In genomic region chr7:70346010-70346536, GRCm38 (mm10) we compare ENCODE assay signal across 8 mouse cellular contexts. TPM values are rescaled to one million over a fixed set of nuclear protein-coding genes. Genes with fewer than 3 reads are reported as not detected.
DNase-seq lines count a peak whose midpoint lies in the region; ATAC-seq and TF ChIP-seq lines count a peak whose summit lies in the region.

No protein-coding gene starts in this region.

- peak overlapping the region; percentile 42 for H3K4me3 ChIP-seq in embryonic facial prominence, embryonic 15.5 days (replicated peaks)
- H3K4me3 ChIP-seq in heart, embryonic 16.5 days (ENCODE audit: low read length): peak overlapping the region; percentile 43
- peak overlapping the region; percentile 30 for H3K4me3 ChIP-seq in kidney, postnatal 0 days (replicated peaks; ENCODE audit: low read depth, low read length)
- peak overlapping the region; percentile 43 for H3K4me3 ChIP-seq in lung, embryonic 16.5 days (ENCODE audit: low read length)

- TF ChIP-seq CTCF in kidney, postnatal 0 days (IDR thresholded peaks at IDR 0.05; ENCODE audit: low read depth): peak; percentile 59

- ATAC-seq in embryonic facial prominence, embryonic 15.5 days (ENCODE audit: insufficient number of reproducible peaks, low FRiP score, low TSS enrichment, low read depth): peak; percentile 35; the same call in 1 of the 2 replicates
- ATAC-seq in heart, embryonic 16.5 days (replicated peaks; ENCODE audit: extremely low read depth, insufficient read depth, low FRiP score): peak; percentile 69
- ATAC-seq in kidney, postnatal 0 days (replicated peaks; ENCODE audit: low FRiP score, low read depth): peak; percentile 76
- peak; percentile 47 for ATAC-seq in lung, embryonic 16.5 days (ENCODE audit: low read depth)

- no peaks in the 10 kb centered on the region for H3K36me3 ChIP-seq in embryonic facial prominence, embryonic 15.5 days
- no peaks in the 10 kb centered on the region for H3K36me3 ChIP-seq in heart, embryonic 16.5 days (ENCODE audit: control insufficient read depth, insufficient read depth)
- 0 out of 2 replicates have a peak, but pooled peaks cover 7% of the 10 kb centered on the region for H3K36me3 ChIP-seq in kidney, postnatal 0 days (ENCODE audit: insufficient read depth, low read length)
- 0 out of 2 replicates have a peak, but pooled peaks cover 2% of the 10 kb centered on the region for H3K36me3 ChIP-seq in lung, embryonic 16.5 days (ENCODE audit: control insufficient read depth, insufficient read depth, low read length)

- H3K27me3 ChIP-seq in embryonic facial prominence, embryonic 15.5 days: peaks cover 76% of the 10 kb centered on the region
- peaks cover 63% of the 10 kb centered on the region for H3K27me3 ChIP-seq in heart, embryonic 16.5 days (ENCODE audit: control insufficient read depth, insufficient read depth, low read length)
- H3K27me3 ChIP-seq in kidney, postnatal 0 days (ENCODE audit: insufficient read depth, low read length): no peaks in the 10 kb centered on the region
- no peaks in the 10 kb centered on the region for H3K27me3 ChIP-seq in lung, embryonic 16.5 days (ENCODE audit: control insufficient read depth, insufficient read depth, low read depth, low read length)

- peak overlapping the region; percentile 82 for H3K4me2 ChIP-seq in embryonic facial prominence, embryonic 15.5 days (replicated peaks)
- H3K4me2 ChIP-seq in heart, embryonic 16.5 days (ENCODE audit: low read depth, low read length): peak overlapping the region; percentile 69
- peak overlapping the region; percentile 93 for H3K4me2 ChIP-seq in kidney, postnatal 0 days (ENCODE audit: low read length)
- H3K4me2 ChIP-seq in lung, embryonic 16.5 days (ENCODE audit: low read depth, low read length): peak overlapping the region; percentile 70

- H3K27ac ChIP-seq in embryonic facial prominence, embryonic 15.5 days (replicated peaks): no peak overlapping the region
- no peak overlapping the region for H3K27ac ChIP-seq in heart, embryonic 16.5 days (ENCODE audit: low read length)
- peak overlapping the region; percentile 96 for H3K27ac ChIP-seq in kidney, postnatal 0 days
- peak overlapping the region; percentile 34 for H3K27ac ChIP-seq in lung, embryonic 16.5 days (ENCODE audit: low read length)

- peaks cover 22% of the 10 kb centered on the region for H3K4me1 ChIP-seq in embryonic facial prominence, embryonic 15.5 days
- 0 out of 2 replicates have a peak, but pooled peaks cover 11% of the 10 kb centered on the region for H3K4me1 ChIP-seq in heart, embryonic 16.5 days (ENCODE audit: control insufficient read depth, insufficient read depth, low read length)
- peaks cover 36% of the 10 kb centered on the region for H3K4me1 ChIP-seq in kidney, postnatal 0 days (replicated peaks; ENCODE audit: insufficient read depth, low read length)
- peaks cover 49% of the 10 kb centered on the region for H3K4me1 ChIP-seq in lung, embryonic 16.5 days (replicated peaks; ENCODE audit: control insufficient read depth, insufficient read depth, low read length)

- H3K9me3 ChIP-seq in embryonic facial prominence, embryonic 15.5 days (replicated peaks): no peaks in the 10 kb centered on the region
- no peaks in the 10 kb centered on the region for H3K9me3 ChIP-seq in heart, embryonic 16.5 days (replicated peaks; ENCODE audit: control insufficient read depth, low read length)
- H3K9me3 ChIP-seq in kidney, postnatal 0 days (replicated peaks; ENCODE audit: low read length): no peaks in the 10 kb centered on the region
- H3K9me3 ChIP-seq in lung, embryonic 16.5 days (ENCODE audit: control insufficient read depth, low read length): no peaks in the 10 kb centered on the region

- peak overlapping the region; percentile 21; the same call in 1 of the 2 replicates for H3K9ac ChIP-seq in embryonic facial prominence, embryonic 15.5 days
- H3K9ac ChIP-seq in heart, embryonic 16.5 days (ENCODE audit: low read length): peak overlapping the region; percentile 41
- H3K9ac ChIP-seq in kidney, postnatal 0 days (ENCODE audit: low read depth, low read length): peak overlapping the region; percentile 96
- peak overlapping the region; percentile 63 for H3K9ac ChIP-seq in lung, embryonic 16.5 days (ENCODE audit: low read length)

- 1% methylated on average over 35 of the region's 35 CpGs for WGBS in embryonic facial prominence, embryonic 15.5 days
- 2% methylated on average over 35 of the region's 35 CpGs for WGBS in heart, embryonic 16.5 days
- WGBS in kidney, postnatal 0 days: under 1% methylated on average over 34 of the region's 35 CpGs
- 2% methylated on average over 35 of the region's 35 CpGs for WGBS in lung, embryonic 16.5 days

- DNase-seq in right cerebral cortex, postnatal 25 days: peak; percentile 56
- DNase-seq in right cerebral cortex, postnatal 36 days (ENCODE audit: low spot score in 2 of 2): no peak
- peak; percentile 93 for DNase-seq in kidney, postnatal 0 days (ENCODE audit: low spot score)
- DNase-seq in retina, embryonic 14.5 days (ENCODE audit: low spot score): peak; percentile 90
- no peak for DNase-seq in thymus, postnatal 10 days (ENCODE audit: low spot score in 2 of 2)

RNA-seq across cellular contexts. Expression of gene Nr2f2, which starts 20.5 kb away (rescaled TPM):
- 32.3 and 35.6 TPM in 2 replicates for polyA plus RNA-seq in embryonic facial prominence, embryonic 15.5 days (2015; fragmentation: Nextera tagmentation; extraction: Ambion mirVana)
- polyA plus RNA-seq in heart, embryonic 16.5 days (2015; fragmentation: Nextera tagmentation; extraction: Ambion mirVana): 15.4 and 20.0 TPM in 2 replicates
- 190 and 203 TPM in 2 replicates for polyA plus RNA-seq in kidney, postnatal 0 days (2015; fragmentation: Nextera tagmentation; extraction: Ambion mirVana)
- 83.5 and 95.7 TPM in 2 replicates for polyA plus RNA-seq in lung, embryonic 16.5 days (2015; fragmentation: Nextera tagmentation; extraction: Ambion mirVana)

Comparison
In these comparisons a context has a peak if more than half of its experiments do, and no peak if none do; other contexts are left out.
1. DNase-seq: peak in right cerebral cortex, postnatal 25 days (single experiment), kidney, postnatal 0 days (single experiment) and retina, embryonic 14.5 days (single experiment); none in right cerebral cortex, postnatal 36 days (0 of 2) and thymus, postnatal 10 days (0 of 2).
2. H3K27ac ChIP-seq: peak in kidney, postnatal 0 days (single experiment) and lung, embryonic 16.5 days (single experiment); none in embryonic facial prominence, embryonic 15.5 days (single experiment) and heart, embryonic 16.5 days (single experiment).
3. H3K9ac ChIP-seq: peak in every context shown above with its lines; median percentile 96 in kidney, postnatal 0 days; 63 in lung, embryonic 16.5 days; 41 in heart, embryonic 16.5 days; 21 in embryonic facial prominence, embryonic 15.5 days.
4. Peak in every context shown above with its lines, with median percentiles within 50 percentile points of each other: ATAC-seq, H3K4me2 ChIP-seq and H3K4me3 ChIP-seq.